ENCODE assay signal across 7 mouse cellular contexts in genomic region chr3:106547924-106548539, GRCm38 (mm10). TPM values are rescaled to one million over a fixed set of nuclear protein-coding genes. Genes with fewer than 3 reads are reported as not detected.
DNase-seq lines count a peak whose midpoint lies in the region; ATAC-seq and TF ChIP-seq lines count a peak whose summit lies in the region.

No protein-coding gene starts in this region.

- H3K4me1 ChIP-seq in ES-E14 (ENCODE audit: control insufficient read depth in 2 of 2, insufficient read depth in 2 of 2, low read length in 2 of 2, poor library complexity in 1 of 2) = peaks cover 0 to 2% of the 10 kb centered on the region in 2 experiments; a peak in 1 of 4 replicates
- peaks cover 12% of the 10 kb centered on the region; the same call in 1 of the 2 replicates for H3K4me1 ChIP-seq in forebrain, postnatal 0 days (ENCODE audit: insufficient read depth)
- H3K4me1 ChIP-seq in intestine, embryonic 15.5 days (replicated peaks) = 0 out of 2 replicates have a peak, but pooled peaks cover 2% of the 10 kb centered on the region

- peaks cover 96% of the 10 kb centered on the region for H3K79me2 ChIP-seq in macrophage (ENCODE audit: inconsistent target)

- DNase-seq in ES-E14 (ENCODE audit: low read depth, low spot score) = peak; percentile 50
- DNase-seq in adipocyte (ENCODE audit: low spot score) = peak; percentile 65
- DNase-seq in forebrain, postnatal 0 days = no peak
- peak; percentile 6 for DNase-seq in telencephalon, adult 2 months (ENCODE audit: low read depth, low spot score)
- DNase-seq in layer of hippocampus, postnatal 25 days (ENCODE audit: extremely low spot score in 1 of 2, low spot score in 1 of 2) = no peak

- 2% methylated on average over 27 of the region's 27 CpGs for WGBS in forebrain, postnatal 0 days
- WGBS in intestine, embryonic 15.5 days = under 1% methylated on average over 27 of the region's 27 CpGs
- WGBS in macrophage (ENCODE audit: missing documents) = under 1% methylated on average over 25 of the region's 27 CpGs

- H3K27ac ChIP-seq in ES-E14 (ENCODE audit: insufficient read depth, low read depth, low read length, poor library complexity, severe bottlenecking) (peak overlapping the region; percentile 52), macrophage (peak overlapping the region; percentile 89)
- H3K27ac ChIP-seq in forebrain, postnatal 0 days (ENCODE audit: low read depth, low read length) = peak overlapping the region; percentile 95
- peak overlapping the region; percentile 98 for H3K27ac ChIP-seq in intestine, embryonic 15.5 days

- H3K9me3 ChIP-seq in ES-E14 (ENCODE audit: control insufficient read depth, insufficient read depth, low read depth, low read length) = no peaks in the 10 kb centered on the region
- H3K9me3 ChIP-seq in forebrain, postnatal 0 days (ENCODE audit: low read length) = no peaks in the 10 kb centered on the region
- no peaks in the 10 kb centered on the region for H3K9me3 ChIP-seq in intestine, embryonic 15.5 days

- no peaks in the 10 kb centered on the region for H3K27me3 ChIP-seq in forebrain, postnatal 0 days (ENCODE audit: insufficient read depth, low read length)
- no peaks in the 10 kb centered on the region for H3K27me3 ChIP-seq in intestine, embryonic 15.5 days (replicated peaks)

- H3K4me2 ChIP-seq in forebrain, postnatal 0 days (ENCODE audit: low read depth) = peak overlapping the region; percentile 60
- peak overlapping the region; percentile 57 for H3K4me2 ChIP-seq in intestine, embryonic 15.5 days (replicated peaks)

- H3K4me3 ChIP-seq in ES-E14 (ENCODE audit: insufficient read depth in 1 of 2, low read depth in 1 of 2, low read length in 2 of 2, poor library complexity in 1 of 2, severe bottlenecking in 1 of 2) (peak overlapping the region; percentile 87 to 90), macrophage (ENCODE audit: inconsistent target) (peak overlapping the region; percentile 92)
- peak overlapping the region; percentile 82 for H3K4me3 ChIP-seq in forebrain, postnatal 0 days (ENCODE audit: low read depth, low read length)
- peak overlapping the region; percentile 88 for H3K4me3 ChIP-seq in intestine, embryonic 15.5 days (replicated peaks)

- in situ Hi-C loops in ES-E14 (cut with MboI; ENCODE audit: low sequenced_read_pairs in 2 of 2, unreplicated experiment in 2 of 2) = no loop called here

- H3K36me3 ChIP-seq in ES-E14 (ENCODE audit: control insufficient read depth, insufficient read depth, low read length, poor library complexity, severe bottlenecking) (no peaks in the 10 kb centered on the region), macrophage (ENCODE audit: inconsistent target) (no peaks in the 10 kb centered on the region; the same call in 1 of the 2 replicates)
- H3K36me3 ChIP-seq in forebrain, postnatal 0 days (ENCODE audit: insufficient read depth) = peaks cover 7% of the 10 kb centered on the region
- H3K36me3 ChIP-seq in intestine, embryonic 15.5 days = no peaks in the 10 kb centered on the region

- no peak for TF ChIP-seq CTCF in forebrain, postnatal 0 days (IDR thresholded peaks at IDR 0.05; ENCODE audit: low read depth)

- peak overlapping the region; percentile 80 for H3K9ac ChIP-seq in ES-E14 (ENCODE audit: insufficient read depth, low read depth, low read length, poor library complexity, severe bottlenecking)
- H3K9ac ChIP-seq in forebrain, postnatal 0 days = peak overlapping the region; percentile 83
- peak overlapping the region; percentile 89 for H3K9ac ChIP-seq in intestine, embryonic 15.5 days

- no peak for ATAC-seq in forebrain, postnatal 0 days
- peak; percentile 71 for ATAC-seq in intestine, embryonic 15.5 days

TF ChIP-seq in ES-E14, 5 proteins besides CTCF, POLR2A, EP300 and RAD21:
- TF ChIP-seq HCFC1 (IDR thresholded peaks at IDR 0.05; ENCODE audit: borderline replicate concordance, insufficient read depth, low read length) (no peak; the same call in 1 of the 2 replicates), ZC3H11A (IDR thresholded peaks at IDR 0.05; ENCODE audit: borderline replicate concordance, low read depth, low read length) (no peak), ZNF384 (IDR thresholded peaks at IDR 0.05; ENCODE audit: low read depth, low read length) (no peak), CHD2 (IDR thresholded peaks at IDR 0.05; ENCODE audit: low read depth, low read length) (no peak), MAFK (IDR thresholded peaks at IDR 0.05; ENCODE audit: insufficient read depth, low read depth, low read length) (no peak)

RNA-seq across cellular contexts. Expression of gene Cept1, which starts 0.4 kb away (rescaled TPM):
- total RNA-seq in ES-E14 (2012; rRNA removed) = 46.2 and 55.3 TPM in 2 replicates
- 51.1 and 52.3 TPM in 2 replicates for total RNA-seq in forebrain, postnatal 0 days (2014; rRNA removed)
- polyA plus RNA-seq in forebrain, postnatal 0 days (2015; fragmentation: Nextera tagmentation; extraction: Ambion mirVana) = 30.1 and 38.0 TPM in 2 replicates
- polyA plus RNA-seq in intestine, embryonic 15.5 days (2015; fragmentation: Nextera tagmentation; extraction: Ambion mirVana) = 59.6 and 61.6 TPM in 2 replicates
- total RNA-seq in macrophage (2018; cell fraction: chromatin; rRNA removed) = 100 to 1,000 TPM in 20 of 26 experiments, 10 to 100 TPM in 6; 39.3 to 455 (median 247) TPM
- total RNA-seq in macrophage (2018; cell fraction: cytosol; rRNA removed) = 100 to 1,000 TPM in 23 of 26 experiments, 10 to 100 TPM in 3; 85.5 to 266 (median 152) TPM
- total RNA-seq in macrophage (2018; cell fraction: nucleus; rRNA removed) = 100 to 1,000 TPM; 107 to 448 (median 341) TPM
- 73.6 to 155 TPM (median 154 TPM) in 3 replicates for polyA plus RNA-seq in macrophage (2018)
- total RNA-seq in layer of hippocampus, postnatal 25 days (2021) = 10 to 100 TPM; 43.9 to 49.5 TPM

RNA-seq across cellular contexts. Expression of gene Dram2, which starts 0.4 kb away (rescaled TPM):
- 14.9 and 15.1 TPM in 2 replicates for total RNA-seq in ES-E14 (2012; rRNA removed)
- total RNA-seq in forebrain, postnatal 0 days (2014; rRNA removed) = 32.5 and 50.0 TPM in 2 replicates
- 70.3 and 78.4 TPM in 2 replicates for polyA plus RNA-seq in forebrain, postnatal 0 days (2015; fragmentation: Nextera tagmentation; extraction: Ambion mirVana)
- 104 TPM in 2 replicates for polyA plus RNA-seq in intestine, embryonic 15.5 days (2015; fragmentation: Nextera tagmentation; extraction: Ambion mirVana)
- 100 to 1,000 TPM in 20 of 26 experiments, 10 to 100 TPM in 6; 37.1 to 283 (median 171) TPM for total RNA-seq in macrophage (2018; cell fraction: chromatin; rRNA removed)
- total RNA-seq in macrophage (2018; cell fraction: cytosol; rRNA removed) = 100 to 1,000 TPM; 192 to 356 (median 270) TPM
- 100 to 1,000 TPM in 24 of 26 experiments, 10 to 100 TPM in 2; 86.2 to 326 (median 213) TPM for total RNA-seq in macrophage (2018; cell fraction: nucleus; rRNA removed)
- polyA plus RNA-seq in macrophage (2018) = 145 to 281 TPM (median 211 TPM) in 3 replicates
- 10 to 100 TPM; 39.2 to 40.2 TPM for total RNA-seq in layer of hippocampus, postnatal 25 days (2021)

Comparison
In these comparisons a context has a peak if more than half of its experiments do, and no peak if none do; other contexts are left out.
1. DNase-seq: peak in ES-E14 (single experiment), adipocyte (single experiment) and telencephalon, adult 2 months (single experiment); none in forebrain, postnatal 0 days (single experiment) and layer of hippocampus, postnatal 25 days (0 of 2).
2. Peak in every context shown above with its lines, with median percentiles within 50 percentile points of each other: H3K27ac ChIP-seq, H3K4me3 ChIP-seq and H3K9ac ChIP-seq.